Mouse (Mus musculus): ENCODE results near the gene Olfr1039. TPM values are rescaled to one million over a fixed set of nuclear protein-coding genes. Genes with fewer than 3 reads are reported as not detected.

Olfr1039 gene
- polyA plus RNA-seq (2012; fragmentation: generic; extraction: Trizol) = not detected

DNA sequence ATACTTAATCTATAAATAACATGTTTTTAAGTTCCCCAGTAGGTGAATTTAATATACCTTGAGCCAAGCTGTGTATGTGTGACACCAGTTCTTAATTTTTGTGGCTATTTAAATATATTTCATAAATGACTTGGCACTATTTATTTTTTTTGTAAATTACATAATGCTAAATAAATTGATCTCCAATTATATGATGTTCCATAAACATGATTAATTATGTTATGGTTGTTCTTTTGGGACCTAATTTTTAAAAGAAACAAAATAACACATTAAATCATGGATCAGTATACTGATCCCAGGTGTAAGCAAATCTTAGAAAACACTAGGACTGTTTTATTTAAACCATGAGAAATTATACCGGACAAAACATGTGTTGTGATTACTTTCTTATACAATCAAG is at the start of gene Olfr1039:
Gene Olfr1039 (minus strand): TSS at position 101 of the 400 bp plus-strand sequence.

DNA sequence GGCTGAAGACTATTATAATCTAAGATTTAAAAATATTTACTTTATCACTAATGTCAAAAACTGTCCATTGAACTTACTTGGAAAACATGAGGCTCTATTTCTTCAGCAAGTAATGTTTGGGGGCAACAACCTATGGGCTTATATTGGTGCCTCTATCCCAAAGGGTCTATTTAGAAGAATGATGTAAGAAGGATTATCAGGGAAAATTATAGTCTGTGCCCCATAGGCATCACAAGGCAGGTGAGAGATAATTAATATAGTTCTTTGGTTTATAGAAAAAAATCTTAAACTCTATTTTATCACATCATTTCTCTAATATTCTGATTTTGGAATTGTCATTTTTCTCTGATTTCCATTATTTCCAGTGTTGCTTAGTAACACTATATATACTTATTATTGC is 42.0 kb upstream of the Olfr1039 start, which contains the start of gene Olfr1044:
Gene Olfr1044 (minus strand): TSS at position 101 of the 400 bp plus-strand sequence.

DNA sequence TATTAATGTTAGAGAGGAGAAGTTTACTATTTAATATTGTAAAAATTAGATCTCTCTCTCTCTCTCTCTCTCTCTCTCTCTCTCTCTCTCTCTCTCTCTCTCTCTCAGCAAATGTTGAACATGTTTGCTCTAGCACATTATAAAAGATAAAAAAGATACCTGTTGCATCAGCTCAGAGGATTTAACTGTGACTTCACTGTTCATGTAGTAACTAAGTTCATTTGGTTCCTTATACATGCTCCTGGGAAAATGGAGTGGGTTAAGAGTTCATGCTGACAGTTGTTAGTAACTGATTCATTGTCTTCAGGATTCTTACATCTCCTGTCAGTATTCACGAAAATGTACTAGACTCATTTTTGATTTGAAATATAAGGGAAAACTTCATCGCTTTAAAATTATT is 31.7 kb upstream of the Olfr1039 start, which contains the start of gene Olfr1043:
Gene Olfr1043 (minus strand): TSS at position 101 of the 400 bp plus-strand sequence.

DNA sequence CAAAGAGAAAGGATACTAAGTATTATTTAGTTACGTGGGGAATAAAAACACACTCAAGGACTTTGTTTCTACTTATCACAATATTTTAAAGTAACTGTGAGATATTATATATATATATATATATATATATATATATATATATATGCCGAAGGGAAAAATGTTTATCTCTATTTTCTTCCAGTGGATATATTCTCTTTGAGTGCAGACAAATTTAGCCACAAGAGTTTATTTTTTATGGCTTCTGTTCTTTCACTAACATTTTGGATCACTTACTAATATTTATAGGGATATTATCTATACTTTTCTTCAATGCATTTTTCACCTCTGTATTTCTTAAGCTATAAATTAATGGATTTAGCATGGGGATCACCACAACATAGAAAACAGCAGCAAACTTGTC is 26.0 kb upstream of the Olfr1039 start, which contains the start of gene Olfr1042:
Gene Olfr1042 (minus strand): TSS at position 101 of the 400 bp plus-strand sequence.

DNA sequence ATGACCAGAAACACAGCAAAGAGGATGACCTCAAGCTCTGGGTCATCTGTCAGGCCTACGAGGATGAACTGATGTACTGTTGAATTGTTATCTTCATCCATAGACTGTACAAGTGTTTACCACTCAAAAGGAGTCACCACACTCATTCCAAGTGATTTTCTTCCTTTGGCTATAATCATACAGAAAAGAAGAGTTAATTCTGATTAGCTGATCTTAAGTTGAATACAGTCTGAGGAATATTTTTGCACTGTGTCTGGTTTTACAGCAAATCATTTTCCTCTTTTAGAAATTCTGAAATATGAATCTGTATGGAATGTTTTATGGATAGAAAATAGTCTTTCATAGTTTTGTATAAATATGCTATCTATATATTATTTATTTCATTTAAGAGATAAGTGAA is 10.9 kb upstream of the Olfr1039 start, which contains the start of gene Olfr1040:
Gene Olfr1040 (minus strand): TSS at position 101 of the 400 bp plus-strand sequence.

GRCm38 (mm10) chr2:86087285-86087684 is 48.4 kb downstream of the Olfr1039 start, which contains the start of gene Olfr1037:
Olfr1037 (minus strand) TSS chr2:86087385.

Other genes starting within 250 kb of the Olfr1039 start
- not detected for gene Olfr1024, start 230.9 kb downstream of the Olfr1039 start, polyA plus RNA-seq (2012; fragmentation: generic; extraction: Trizol)
- not detected for gene Olfr1025-ps1, start 220.7 kb downstream of the Olfr1039 start, polyA plus RNA-seq (2012; fragmentation: generic; extraction: Trizol)
- not detected for gene Olfr1026, start 214.4 kb downstream of the Olfr1039 start, polyA plus RNA-seq (2012; fragmentation: generic; extraction: Trizol)
- gene Olfr1028, start 185.5 kb downstream of the Olfr1039 start, polyA plus RNA-seq (2012; fragmentation: generic; extraction: Trizol) = not detected
- gene Olfr1029, start 162.0 kb downstream of the Olfr1039 start, polyA plus RNA-seq (2012; fragmentation: generic; extraction: Trizol) = not detected
- gene Olfr1030, start 156.7 kb downstream of the Olfr1039 start, polyA plus RNA-seq (2012; fragmentation: generic; extraction: Trizol) = not detected
- not detected for gene Olfr1031, start 145.6 kb downstream of the Olfr1039 start, polyA plus RNA-seq (2012; fragmentation: generic; extraction: Trizol)
- gene Olfr1032, start 130.4 kb downstream of the Olfr1039 start, polyA plus RNA-seq (2012; fragmentation: generic; extraction: Trizol) = not detected
- not detected for gene Olfr1033, start 115.3 kb downstream of the Olfr1039 start, polyA plus RNA-seq (2012; fragmentation: generic; extraction: Trizol)
- gene Olfr1034, start 90.1 kb downstream of the Olfr1039 start, polyA plus RNA-seq (2012; fragmentation: generic; extraction: Trizol) = not detected
- gene Olfr1036, start 61.9 kb downstream of the Olfr1039 start, polyA plus RNA-seq (2012; fragmentation: generic; extraction: Trizol) = not detected
- not detected for gene Olfr1037, start 48.5 kb downstream of the Olfr1039 start, polyA plus RNA-seq (2012; fragmentation: generic; extraction: Trizol)
- gene Olfr1040, start 10.8 kb upstream of the Olfr1039 start, polyA plus RNA-seq (2012; fragmentation: generic; extraction: Trizol) = not detected
- gene Olfr1042, start 25.9 kb upstream of the Olfr1039 start, polyA plus RNA-seq (2012; fragmentation: generic; extraction: Trizol) = not detected
- gene Olfr1043, start 31.6 kb upstream of the Olfr1039 start, polyA plus RNA-seq (2012; fragmentation: generic; extraction: Trizol) = not detected
- gene Olfr1044, start 41.9 kb upstream of the Olfr1039 start, polyA plus RNA-seq (2012; fragmentation: generic; extraction: Trizol) = not detected
- not detected for gene Olfr52, start 49.8 kb upstream of the Olfr1039 start, polyA plus RNA-seq (2012; fragmentation: generic; extraction: Trizol)
- gene Olfr1045, start 67.1 kb upstream of the Olfr1039 start, polyA plus RNA-seq (2012; fragmentation: generic; extraction: Trizol) = not detected
- gene Olfr1046, start 83.4 kb upstream of the Olfr1039 start, polyA plus RNA-seq (2012; fragmentation: generic; extraction: Trizol) = not detected
- gene Olfr1047, start 95.5 kb upstream of the Olfr1039 start, polyA plus RNA-seq (2012; fragmentation: generic; extraction: Trizol) = not detected
- not detected for gene Olfr1048, start 104.4 kb upstream of the Olfr1039 start, polyA plus RNA-seq (2012; fragmentation: generic; extraction: Trizol)
- gene Olfr1049, start 122.4 kb upstream of the Olfr1039 start, polyA plus RNA-seq (2012; fragmentation: generic; extraction: Trizol) = not detected
- gene Olfr1051, start 143.2 kb upstream of the Olfr1039 start, polyA plus RNA-seq (2012; fragmentation: generic; extraction: Trizol) = not detected
- gene Olfr1052, start 156.5 kb upstream of the Olfr1039 start, polyA plus RNA-seq (2012; fragmentation: generic; extraction: Trizol) = not detected
- gene Olfr1053, start 179.4 kb upstream of the Olfr1039 start, polyA plus RNA-seq (2012; fragmentation: generic; extraction: Trizol) = not detected
- not detected for gene Olfr1054, start 199.5 kb upstream of the Olfr1039 start, polyA plus RNA-seq (2012; fragmentation: generic; extraction: Trizol)
- gene Olfr1055, start 214.4 kb upstream of the Olfr1039 start, polyA plus RNA-seq (2012; fragmentation: generic; extraction: Trizol) = not detected
- gene Olfr1056, start 226.5 kb upstream of the Olfr1039 start, polyA plus RNA-seq (2012; fragmentation: generic; extraction: Trizol) = not detected
- not detected for gene Olfr1057, start 242.5 kb upstream of the Olfr1039 start, polyA plus RNA-seq (2012; fragmentation: generic; extraction: Trizol)

Data from C3H10T1/2 (cell line).